Comparison of ENCODE assay signal across 10 mouse cellular contexts in genomic region chr4:135501587-135501986, GRCm38 (mm10). TPM values are rescaled to one million over a fixed set of nuclear protein-coding genes. Genes with fewer than 3 reads are reported as not detected.
"Had no signal": no experiment of that assay in that cellular context is flagged by ENCODE, and none has a peak within 500 bp of the region (broad histone marks: within the 10 kb centered on the region; RNA-seq: fewer than 3 reads in every experiment).

No protein-coding gene starts in this region.

- ATAC-seq: liver, postnatal 0 days; midbrain, embryonic 13.5 days had no signal

- DNase-seq: kidney, adult 8-10 months; kidney, postnatal 36 days; layer of hippocampus, adult 9-11 months; layer of hippocampus, postnatal 36 days; liver; liver, embryonic 13.5 days; liver, postnatal 0 days; lung, postnatal 14 days; thymus, postnatal 4 days had no signal

RNA-seq across cellular contexts. Expression of gene Stpg1, which starts 7.0 kb away (rescaled TPM):
- polyA plus RNA-seq: liver, embryonic 13.5 days; liver, postnatal 0 days had no signal
